Mouse (Mus musculus): ENCODE data around the gene Exoc8. TPM values are rescaled to one million over a fixed set of nuclear protein-coding genes. Genes with fewer than 3 reads are reported as not detected.

Exoc8 gene
- total RNA-seq, 4 experiments from 2014 or later = 33.0 to 34.5 (median 33.3) TPM

- no peak for DNase-seq (ENCODE audit: low spot score in 2 of 2)
Observed at GRCm38 (mm10) chr8:124909936-124910335, 12.4 kb upstream of the Exoc8 start.

DNA sequence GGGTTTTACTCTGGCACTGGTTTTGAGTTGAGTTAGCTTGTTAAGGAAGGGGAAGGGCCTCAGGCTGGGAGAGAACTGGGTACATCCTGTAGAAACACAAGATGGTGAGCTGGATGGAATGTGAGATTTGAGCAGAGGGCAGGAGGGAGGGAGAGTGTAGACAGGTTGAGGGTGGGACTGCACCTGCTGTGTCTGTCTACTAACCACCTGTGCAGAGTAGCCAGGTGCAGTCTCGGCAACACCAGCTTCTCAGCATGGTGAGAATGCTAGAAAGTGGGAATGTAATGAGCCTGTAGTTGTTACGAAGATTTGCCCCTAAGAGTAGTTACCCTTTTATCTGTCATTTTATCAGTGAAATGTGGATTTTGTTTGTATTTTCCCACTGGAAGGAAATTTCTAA is 8.0 kb upstream of the Exoc8 start:
- no peak for DNase-seq (ENCODE audit: low spot score in 2 of 2)

GRCm38 (mm10) chr8:124903198-124903597 is 5.7 kb upstream of the Exoc8 start:
- no peak for DNase-seq (ENCODE audit: low spot score in 2 of 2)

DNA sequence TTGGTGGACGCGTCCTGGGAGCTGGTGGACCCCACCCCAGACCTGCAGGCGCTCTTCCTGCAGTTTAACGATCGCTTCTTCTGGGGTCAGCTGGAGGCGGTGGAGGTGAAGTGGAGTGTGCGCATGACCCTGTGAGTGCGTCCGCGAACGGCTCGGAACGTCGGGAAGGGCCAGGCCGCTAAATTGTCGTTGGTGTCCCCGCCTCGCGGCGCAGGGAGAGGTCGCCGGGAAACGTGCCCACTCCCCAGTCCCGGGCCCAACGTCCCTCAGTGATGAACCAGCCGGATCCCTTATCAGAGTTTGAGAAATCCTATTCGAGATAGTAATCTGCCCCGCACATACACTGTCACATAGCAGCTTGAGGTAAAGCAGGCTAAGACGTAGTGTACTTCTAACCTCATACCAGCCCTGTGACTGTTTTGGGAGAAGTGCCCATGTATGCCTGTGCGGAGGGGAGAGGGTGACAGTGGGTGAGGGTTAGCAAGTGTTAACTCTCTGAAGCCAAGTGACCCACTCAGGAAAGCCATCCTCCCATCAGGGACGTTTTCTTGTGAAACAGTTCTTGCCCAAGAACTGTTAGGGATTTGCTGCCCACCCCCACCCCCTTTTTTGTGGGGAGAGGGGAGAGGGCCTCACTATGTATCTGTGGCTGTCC is 873 bp upstream of the Exoc8 start:
- no peak for DNase-seq (ENCODE audit: low spot score in 2 of 2)

DNA sequence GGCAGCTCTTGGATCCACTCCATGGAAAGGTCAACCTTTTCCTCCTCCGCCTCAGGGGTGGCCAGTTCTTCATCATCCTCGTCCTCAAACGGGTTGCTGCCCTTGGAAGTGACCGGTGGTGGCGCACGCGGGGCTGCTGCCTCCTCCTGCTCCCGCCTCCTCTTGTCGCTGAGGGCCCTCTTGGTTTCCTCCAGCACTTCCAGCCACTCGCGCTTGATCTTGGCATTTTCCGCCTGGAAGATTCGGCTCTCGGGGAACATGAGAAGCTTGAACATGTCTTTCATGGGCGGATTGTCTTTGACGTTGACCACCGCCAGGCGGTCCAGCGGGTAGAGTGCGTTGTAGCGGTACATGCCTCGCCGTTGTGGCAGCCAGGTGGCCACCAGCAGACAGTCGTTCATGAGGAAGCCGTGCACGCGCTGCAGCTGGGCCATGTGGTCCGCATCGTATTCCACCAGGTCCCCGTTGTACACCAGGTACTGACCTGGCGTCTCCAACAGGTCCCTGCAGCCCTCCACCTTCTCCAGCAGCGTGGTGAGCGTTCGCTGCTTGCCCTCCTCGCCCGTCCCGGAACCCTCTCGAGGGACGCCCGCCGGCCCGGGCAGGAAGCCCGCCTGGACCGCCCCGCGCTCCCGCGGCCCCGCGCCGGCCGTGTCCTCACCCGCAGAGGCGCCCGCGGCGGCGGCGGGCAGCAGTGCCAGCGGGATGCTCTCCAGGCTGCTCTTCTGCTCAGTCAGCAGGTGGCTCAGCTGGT is 696 bp downstream of the Exoc8 start:
- peak; percentile 67 to 68 for DNase-seq (ENCODE audit: low spot score in 2 of 2)

GRCm38 (mm10) chr8:124896010-124896631 is 1.4 kb downstream of the Exoc8 start:
- no peak for DNase-seq (ENCODE audit: low spot score in 2 of 2)

DNA sequence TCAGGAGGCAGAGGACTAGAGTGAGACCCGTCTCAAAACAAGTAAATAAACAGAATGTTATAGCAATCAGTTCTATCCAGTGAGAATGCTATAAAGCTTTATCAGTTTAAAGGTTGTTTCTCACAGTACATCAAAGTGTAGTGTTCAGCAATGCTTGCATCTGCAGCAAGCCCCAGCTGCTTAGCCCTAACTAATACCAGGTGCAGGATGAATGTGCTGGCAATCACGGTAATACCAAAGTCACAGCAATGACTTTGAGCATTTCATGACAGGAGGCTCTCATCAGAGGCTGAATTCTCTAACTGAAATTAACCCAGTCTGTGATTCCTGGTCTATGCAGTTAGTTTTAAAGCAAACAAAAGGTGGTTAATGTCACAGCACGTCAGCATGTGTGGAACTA is 4.9 kb downstream of the Exoc8 start:
- no peak for DNase-seq (ENCODE audit: low spot score in 2 of 2)

DNA sequence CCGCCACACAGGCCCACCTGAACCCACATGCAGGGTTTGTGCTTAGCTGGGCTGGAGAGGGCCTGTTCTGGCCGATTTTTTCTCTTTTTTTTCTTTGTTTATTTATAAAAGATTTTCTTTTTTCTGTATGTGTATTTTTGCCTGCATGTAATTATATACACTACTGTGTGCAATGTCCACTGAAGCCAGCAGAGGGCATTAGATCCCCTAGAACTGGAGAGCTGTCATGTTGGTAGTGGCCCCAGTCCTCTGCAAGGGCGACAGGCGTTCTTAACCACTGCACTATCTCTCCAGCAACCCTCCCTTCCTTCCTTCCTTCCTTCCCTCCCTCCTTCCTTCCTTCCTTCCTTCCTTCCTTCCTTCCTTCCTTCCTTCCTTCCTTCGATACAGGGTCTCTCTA is 9.1 kb downstream of the Exoc8 start:
- no peak for DNase-seq (ENCODE audit: low spot score in 2 of 2)

DNA sequence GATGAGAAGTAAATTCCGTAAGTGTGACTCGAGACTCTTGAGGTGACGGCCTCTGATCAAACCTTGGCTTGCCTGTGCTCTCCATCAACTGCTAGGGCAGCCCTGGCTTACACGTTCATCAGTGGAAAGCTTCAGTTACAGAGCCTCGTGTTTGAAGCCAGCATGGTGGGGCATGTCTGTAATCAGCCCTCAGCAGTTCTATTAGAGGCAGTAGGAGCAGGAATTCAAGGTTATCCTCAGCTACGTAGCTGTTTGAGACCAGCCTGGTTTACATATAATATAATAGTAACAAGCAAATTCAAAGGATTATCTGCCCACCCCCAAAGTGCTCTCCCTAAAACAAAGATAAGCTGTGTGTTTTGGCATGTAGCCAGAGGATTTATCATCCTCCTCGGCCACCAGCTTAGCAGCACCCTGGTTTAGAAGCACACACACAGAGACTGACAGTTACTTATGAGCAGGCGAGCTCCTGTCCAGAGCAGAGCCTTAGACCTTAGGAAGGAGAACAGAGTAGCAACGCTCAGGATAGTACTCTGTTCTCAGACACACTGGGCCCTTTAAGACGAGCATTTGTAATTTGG is 18.5 kb downstream of the Exoc8 start:
- no peak for DNase-seq (ENCODE audit: low spot score in 2 of 2)

GRCm38 (mm10) chr8:124878141-124878540 is 19.4 kb downstream of the Exoc8 start:
- no peak for DNase-seq (ENCODE audit: low spot score in 2 of 2)

DNA sequence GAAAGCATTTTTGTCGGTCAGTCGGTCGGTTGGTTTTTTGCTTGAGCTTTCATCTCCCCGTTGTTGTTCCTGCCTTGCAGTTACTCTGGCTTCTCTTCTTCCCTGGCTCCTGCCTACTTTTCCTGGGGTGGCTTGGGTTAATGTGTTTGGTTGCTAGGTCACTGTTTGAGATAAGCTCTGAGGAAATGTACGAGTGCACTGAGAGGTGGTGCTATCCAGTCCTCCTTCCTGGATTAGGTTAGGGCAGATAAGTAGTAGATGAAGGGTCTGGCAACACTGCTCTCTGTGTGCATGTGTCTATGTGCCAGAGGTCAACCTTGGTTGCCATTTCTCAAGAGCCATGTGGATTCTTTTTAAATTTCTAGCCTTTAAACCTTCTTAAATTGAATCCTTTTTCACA is 24.8 kb downstream of the Exoc8 start:
- no peak for DNase-seq (ENCODE audit: low spot score in 2 of 2)

DNA sequence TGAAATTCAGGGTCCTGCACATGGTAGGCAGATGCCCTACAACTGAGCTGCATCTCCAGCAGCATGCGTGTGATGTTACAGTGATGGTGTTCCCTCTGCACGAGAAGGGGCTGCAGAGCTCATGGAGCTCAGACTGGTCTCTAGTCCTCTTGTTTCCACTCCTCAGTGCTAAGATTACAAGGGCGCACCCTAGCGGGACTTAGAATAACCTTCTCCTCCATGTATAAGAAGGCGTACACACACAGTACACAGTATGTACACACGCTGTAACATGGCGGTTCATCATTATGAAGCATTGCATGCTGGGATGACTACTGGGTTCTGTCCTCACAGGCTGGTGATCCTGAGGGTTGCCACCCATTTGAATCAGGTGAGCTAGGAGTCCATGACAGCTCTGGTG is 25.4 kb downstream of the Exoc8 start:
- DNase-seq (ENCODE audit: low spot score in 2 of 2) = no peak

- DNase-seq (ENCODE audit: low spot score in 2 of 2) = no peak
Observed at GRCm38 (mm10) chr8:124871474-124871873, 26.0 kb downstream of the Exoc8 start.

GRCm38 (mm10) chr8:124869708-124870107 is 27.8 kb downstream of the Exoc8 start:
- DNase-seq (ENCODE audit: low spot score in 2 of 2) = no peak

DNA sequence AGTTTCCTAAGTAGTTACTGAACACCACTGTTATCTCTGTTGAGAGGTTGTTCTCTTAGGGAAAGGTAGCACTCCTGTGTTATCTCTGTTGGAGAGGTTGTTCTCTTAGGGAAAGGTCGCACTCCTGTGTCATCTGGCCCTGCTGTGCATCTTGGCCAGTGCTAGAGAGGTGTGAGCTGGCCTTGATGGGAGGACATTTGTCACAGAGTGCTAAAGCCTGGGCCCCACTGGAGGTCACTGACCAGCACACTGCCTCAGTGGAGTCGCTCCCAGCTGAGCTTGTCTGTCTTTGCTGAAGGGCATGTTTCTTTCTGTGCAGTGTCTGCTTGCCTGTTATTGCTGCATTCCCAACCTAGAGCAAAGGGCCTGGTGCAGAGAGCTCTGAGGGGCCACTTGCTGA is 30.4 kb downstream of the Exoc8 start:
- DNase-seq (ENCODE audit: low spot score in 2 of 2) = no peak

GRCm38 (mm10) chr8:124866669-124867068 is 30.8 kb downstream of the Exoc8 start:
- no peak for DNase-seq (ENCODE audit: low spot score in 2 of 2)

DNA sequence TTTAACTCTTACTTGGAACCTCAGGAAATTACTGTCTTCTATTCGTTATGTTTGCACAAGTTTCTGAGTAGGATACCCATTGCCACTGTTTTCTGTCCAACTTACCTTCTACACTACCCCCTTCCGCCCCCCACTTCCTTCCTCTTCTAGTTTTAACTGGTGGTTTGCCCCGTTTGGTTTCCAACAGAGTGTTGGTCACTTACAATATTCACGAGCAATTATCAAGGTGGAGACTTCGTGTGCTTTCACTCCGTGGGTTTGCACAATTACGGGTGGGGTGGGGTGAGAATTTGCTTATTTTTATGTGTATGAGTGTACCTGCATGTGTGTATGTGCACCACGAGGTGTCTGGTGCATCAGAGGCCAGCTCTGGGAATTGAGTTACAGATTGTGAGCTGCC is 33.8 kb downstream of the Exoc8 start:
- DNase-seq (ENCODE audit: low spot score in 2 of 2) = no peak

DNA sequence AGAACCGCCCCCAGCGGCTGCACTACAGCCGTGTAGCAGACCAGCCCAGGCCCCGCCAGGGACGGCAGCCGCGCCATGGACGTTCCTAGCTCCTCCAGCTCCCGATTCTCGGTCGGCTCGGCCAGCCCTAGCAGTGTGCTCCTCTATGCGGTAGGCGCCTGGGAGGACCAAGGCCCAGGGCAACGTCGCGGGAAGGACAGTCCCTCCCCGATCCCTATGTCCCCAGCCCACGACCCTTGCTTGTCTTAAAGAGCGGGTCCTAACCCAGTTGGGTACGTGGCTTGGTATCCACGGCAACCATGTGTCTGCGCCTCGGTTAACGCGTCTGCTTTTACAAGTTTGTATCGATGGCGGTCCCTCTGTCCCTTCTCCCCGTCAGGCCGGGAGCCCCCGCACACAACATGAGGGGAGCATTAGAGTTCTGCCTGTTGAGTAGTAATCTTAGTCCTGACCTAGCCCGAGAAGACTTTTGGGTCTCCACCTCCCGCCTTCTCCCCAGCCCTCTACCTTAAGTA is 34.3 kb downstream of the Exoc8 start:
- DNase-seq (ENCODE audit: low spot score in 2 of 2) = no peak

GRCm38 (mm10) chr8:124862321-124863162 is 35.0 kb downstream of the Exoc8 start, which contains the start of the genes Gnpat and 2810004N23Rik:
Gnpat (plus strand) TSS chr8:124863033.
2810004N23Rik (minus strand) TSS chr8:124863120.
- peak; percentile 82 to 90 for DNase-seq (ENCODE audit: low spot score in 2 of 2)

GRCm38 (mm10) chr8:124860188-124860587 is 37.3 kb downstream of the Exoc8 start:
- DNase-seq (ENCODE audit: low spot score in 2 of 2) = no peak

GRCm38 (mm10) chr8:124859466-124859865 is 38.0 kb downstream of the Exoc8 start:
- DNase-seq (ENCODE audit: low spot score in 2 of 2) = no peak

Measured in layer of hippocampus, adult 8-10 months (tissue).